Mouse (Mus musculus) retina, embryonic 14.5 days (tissue): ENCODE measurements around the gene Ppp1r14a.

Experiments
- DNase-seq: peaks from one replicate; pipeline ENCODE4 v3.0.0-alpha.2; 2015; ENCODE audit warnings: low spot score

Gene Ppp1r14a

DNA sequence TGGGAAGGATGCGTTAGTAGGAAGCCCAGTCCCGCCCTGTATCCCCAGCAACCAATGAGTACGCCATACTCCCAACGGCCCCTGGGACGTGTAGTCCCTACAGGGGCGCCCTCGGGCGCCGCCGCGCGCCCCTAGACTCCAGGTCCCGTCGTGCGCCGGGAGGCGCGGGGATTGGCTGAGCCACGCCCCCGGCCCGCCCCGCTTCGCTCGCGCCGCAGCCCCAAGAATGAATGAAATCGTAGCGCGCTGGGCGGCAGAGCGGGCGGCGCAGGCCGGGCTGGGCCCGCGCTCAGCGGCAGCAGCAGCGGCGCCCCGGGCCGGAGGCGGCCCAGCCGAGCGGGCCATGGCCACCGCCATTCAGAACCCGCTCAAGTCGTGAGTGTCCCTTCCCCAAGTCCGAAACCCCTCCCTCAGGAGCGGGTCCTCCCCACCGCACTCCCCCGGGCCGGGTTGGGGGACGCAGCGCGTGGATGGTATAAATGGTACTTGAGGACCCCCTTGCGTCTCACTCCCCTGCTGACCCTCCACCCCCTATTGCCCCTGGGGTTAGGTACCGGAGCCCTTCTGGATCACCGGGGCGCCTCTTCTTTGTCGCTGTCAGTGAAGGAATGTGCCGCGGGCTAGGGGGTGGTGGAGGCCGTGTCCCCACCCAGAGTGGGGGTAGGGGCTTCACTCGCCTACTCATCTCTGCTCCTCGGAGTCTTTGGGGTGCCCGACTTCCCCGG, 14.8 kb downstream of the Ppp1r14a start, which contains the start of gene Dpf1:
TSS of gene Dpf1 (plus strand) at position 214 of the 725 bp plus-strand sequence.
- peak; percentile 89 for DNase-seq

DNA sequence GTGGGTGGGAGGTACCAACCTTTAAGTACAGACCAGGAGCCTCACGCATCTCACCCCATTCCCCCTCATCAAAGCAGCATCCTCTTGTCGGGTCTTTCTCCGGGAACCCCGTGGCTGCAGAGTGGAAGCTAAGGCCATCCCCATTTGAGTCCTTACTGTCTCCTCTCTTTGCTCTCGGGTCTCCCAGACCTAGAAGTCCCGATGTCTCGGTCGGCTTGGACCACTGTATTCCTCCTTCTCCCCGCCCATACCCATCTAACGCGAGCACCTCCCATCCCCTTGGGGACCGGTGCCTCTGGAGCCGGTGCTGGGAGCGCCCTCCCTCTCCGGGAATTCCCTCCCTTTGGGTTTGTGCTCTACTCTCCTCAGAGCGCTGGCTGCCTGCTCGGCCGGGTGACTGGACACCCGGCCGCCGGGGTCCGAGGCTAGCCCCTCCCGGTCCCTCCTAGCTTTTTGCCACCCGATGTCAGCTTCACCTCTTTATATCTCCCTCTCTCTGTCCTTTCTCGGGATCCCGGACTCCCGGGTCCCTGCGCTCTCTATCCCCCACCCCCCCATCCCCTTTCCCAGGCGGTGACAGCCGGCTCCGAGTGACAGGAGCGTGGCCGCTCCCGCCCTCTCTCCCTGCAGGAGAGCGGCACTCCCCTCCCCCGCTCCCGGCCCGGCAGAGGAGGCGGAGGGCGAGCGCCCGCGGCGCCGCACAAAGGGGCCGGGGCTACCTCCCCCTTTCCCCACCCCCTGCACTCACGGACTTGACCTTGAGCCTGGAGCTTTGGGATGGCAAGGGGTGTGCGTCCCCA, 15.6 kb downstream of the Ppp1r14a start:
- DNase-seq = peak; percentile 66

DNA sequence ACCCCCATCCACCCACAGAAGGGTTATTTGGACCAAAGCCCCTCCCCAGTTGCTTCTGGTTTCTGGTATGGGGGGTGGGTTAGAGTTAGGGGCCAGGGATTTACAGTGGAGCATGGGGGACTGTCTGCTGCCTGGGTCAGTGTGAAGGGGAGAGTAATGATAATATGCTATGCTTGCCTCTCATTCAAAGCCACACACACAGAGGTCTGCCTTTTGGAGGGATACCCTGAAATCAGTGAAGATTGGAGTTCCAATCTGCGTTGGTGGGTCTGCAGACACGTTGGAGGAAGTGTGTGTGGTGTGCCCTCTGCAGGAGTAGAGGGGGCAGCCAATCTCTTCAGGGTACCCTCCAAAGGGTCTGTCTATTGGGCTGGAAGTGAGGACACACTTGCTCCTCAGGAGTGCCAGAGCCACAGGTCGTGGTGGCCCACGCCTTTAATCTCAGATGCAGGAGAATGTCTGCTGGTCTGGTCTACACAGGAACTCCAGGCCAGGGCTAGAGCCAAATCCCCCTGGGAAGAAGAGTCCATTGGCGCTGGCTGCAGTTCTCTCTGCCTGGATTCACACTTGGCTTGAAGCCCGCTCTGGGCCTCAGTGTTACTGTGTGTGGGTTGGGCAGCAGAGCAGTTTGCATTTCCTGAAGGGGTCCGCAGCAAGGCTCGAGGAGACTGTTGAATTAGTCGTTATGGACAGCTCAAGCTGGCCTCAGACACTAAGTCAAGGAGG, 16.3 kb downstream of the Ppp1r14a start:
- DNase-seq = no peak

DNA sequence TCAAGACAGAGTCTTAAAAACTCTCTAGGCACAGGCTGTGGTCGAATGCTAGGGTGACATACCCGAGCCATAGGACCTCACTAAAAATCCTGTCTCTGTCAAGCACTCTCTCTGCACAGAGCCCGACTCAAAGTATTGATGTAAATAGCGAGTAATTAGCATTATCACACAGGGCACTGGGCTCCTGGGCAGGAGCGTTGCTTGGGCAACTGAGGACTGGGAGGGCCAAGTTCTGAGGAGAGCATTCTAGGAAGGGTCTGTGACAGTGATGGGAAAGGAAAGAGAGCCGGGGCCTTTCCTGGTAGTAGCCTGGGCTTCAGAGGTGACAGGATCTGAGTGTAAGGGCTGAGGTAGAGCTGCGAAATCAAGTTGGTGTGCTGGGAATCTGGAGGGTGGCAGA, 17.0 kb downstream of the Ppp1r14a start:
- DNase-seq = no peak

DNA sequence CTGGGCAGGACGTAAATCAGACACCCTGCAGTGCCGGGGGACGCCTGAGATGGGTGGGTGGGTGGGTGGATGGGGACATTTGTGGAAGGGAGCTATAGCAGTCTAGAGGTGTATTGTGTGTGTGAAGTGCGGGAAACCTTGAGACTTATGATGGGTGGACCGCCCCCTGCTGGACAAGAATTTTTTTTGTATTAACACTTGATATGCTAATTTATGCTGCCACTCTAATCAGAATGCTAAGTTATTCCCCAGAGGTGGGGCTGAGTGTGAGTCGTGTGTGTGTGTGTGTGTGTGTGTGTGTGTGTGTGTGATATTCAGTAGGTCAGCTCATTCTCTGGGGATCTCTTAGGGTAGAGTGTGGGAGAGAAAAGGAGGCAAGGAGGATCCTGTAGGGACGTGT, 17.5 kb downstream of the Ppp1r14a start:
- DNase-seq = peak; percentile 89

DNA sequence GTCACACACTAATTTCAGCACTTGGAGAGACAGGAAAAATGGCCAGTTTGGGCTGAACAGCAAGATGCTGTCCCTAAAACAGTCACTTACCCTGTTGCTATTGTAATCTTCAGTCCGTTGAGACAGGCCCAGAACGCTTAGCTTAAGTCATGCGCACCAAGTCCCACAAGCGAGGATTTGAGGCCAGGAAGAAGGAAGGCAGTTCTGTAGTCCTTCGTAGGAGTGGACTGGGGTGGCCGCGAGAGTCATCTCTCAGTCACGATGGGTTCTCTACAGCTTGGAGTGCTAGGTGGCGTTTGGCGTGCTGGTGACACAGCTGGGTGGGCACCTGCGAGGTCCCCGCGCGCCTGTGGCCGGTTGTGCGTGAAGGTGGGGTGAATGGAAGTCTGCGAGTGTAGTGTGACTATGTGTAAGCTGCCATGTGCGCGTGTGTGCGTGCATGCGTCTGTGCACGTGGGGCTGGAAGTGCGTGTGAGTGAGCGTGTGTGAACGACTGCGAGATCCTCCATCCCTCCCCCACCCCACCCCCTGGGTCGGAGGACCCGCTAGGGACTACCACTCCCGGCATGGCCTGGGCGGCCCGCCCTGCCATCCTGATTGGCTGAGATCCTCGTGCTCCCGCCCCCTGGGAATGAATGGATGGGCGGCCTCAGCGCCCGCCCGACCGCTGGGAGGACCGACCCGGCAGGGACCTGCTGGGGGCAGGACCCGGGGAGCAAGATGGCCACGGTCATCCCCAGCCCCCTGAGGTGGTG, 18.4 kb downstream of the Ppp1r14a start:
- peak; percentile 94 for DNase-seq

DNA sequence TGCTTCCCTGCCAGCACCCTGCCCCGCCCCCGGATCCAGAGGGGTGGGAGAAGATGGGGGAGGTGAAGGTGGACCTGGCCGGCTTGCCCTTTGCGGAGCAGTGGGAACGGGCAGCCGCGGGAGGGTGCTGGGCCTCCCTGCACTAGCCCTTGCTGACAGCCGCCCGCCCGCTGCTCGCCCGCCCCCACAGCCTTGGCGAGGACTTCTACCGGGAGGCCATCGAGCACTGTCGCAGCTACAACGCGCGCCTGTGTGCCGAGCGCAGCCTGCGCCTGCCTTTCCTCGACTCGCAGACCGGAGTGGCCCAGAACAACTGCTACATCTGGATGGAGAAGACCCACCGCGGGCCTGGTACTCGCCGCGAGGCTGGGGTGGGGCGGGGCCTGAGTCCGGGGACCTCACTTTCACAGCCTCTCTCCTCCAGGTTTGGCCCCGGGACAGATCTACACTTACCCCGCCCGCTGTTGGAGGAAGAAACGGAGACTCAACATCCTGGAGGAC, 20.2 kb downstream of the Ppp1r14a start:
- no peak for DNase-seq

DNA sequence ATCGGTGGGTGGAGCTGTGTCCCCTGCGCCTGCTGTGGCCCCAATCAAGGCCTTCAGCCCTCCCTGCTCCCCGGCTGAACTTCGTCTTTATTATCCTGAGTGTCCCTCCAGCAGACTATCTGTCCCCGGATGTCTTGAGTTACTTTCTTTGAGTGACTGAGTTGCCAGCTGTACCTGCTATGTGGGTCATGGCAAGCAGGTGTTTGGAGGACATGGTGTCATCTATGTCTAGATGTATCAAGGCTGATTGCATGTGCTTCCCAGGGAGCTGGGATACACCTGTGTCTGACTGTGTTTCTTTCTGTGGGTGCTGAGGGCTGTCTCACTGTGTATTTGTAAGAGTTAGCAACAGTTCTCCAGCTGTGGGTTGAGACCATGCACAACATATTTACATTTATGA, 20.6 kb downstream of the Ppp1r14a start:
- DNase-seq = no peak

DNA sequence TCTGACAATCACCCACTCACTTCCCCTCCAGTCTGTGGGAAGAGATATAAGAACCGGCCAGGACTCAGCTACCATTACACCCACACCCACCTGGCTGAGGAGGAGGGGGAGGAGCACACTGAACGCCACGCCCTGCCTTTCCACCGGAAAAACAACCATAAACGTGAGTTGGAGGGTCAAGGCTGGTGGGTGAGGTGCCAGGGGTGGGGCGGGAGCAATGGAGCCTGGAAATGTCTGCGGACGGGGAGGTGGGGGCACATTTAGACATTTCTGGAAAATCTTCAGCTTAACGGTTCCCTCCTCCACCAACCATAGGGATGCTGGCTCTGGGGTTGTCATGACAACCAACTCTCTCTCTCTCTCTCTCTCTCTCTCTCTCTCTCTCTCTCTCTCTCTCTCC, 23.9 kb downstream of the Ppp1r14a start:
- no peak for DNase-seq

DNA sequence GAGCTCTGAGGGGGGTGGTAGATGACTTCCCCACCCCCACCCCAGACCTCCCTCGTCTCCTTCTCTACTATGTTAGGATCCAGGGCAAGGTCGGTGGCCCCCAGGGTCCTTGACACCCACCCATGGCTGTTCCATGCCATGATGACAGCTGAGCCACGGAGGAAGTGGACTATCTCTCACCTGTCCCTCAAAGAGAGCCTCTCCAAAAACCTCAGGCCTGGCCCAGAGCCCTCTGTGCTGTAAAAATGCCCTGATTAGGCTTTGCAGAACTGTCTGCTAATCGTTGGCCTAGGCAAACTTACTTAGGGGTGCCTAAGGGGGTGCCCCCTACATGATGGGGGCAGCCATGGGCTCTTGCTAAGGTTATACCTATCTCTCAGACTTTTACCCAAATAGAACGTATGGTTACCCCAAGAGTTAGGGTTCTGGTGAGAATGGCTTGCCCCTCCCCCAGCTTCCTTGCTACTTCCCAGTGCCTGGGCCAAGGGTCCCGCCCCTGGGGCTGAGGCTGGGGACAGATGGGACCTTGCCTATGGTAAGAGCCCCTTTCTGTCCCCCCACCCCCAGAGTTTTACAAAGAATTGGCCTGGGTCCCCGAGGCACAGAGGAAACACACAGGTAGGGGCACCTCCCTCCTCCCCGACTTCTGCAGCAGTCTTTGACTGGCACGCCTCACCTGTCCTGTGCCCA, 24.6 kb downstream of the Ppp1r14a start:
- DNase-seq = no peak

DNA sequence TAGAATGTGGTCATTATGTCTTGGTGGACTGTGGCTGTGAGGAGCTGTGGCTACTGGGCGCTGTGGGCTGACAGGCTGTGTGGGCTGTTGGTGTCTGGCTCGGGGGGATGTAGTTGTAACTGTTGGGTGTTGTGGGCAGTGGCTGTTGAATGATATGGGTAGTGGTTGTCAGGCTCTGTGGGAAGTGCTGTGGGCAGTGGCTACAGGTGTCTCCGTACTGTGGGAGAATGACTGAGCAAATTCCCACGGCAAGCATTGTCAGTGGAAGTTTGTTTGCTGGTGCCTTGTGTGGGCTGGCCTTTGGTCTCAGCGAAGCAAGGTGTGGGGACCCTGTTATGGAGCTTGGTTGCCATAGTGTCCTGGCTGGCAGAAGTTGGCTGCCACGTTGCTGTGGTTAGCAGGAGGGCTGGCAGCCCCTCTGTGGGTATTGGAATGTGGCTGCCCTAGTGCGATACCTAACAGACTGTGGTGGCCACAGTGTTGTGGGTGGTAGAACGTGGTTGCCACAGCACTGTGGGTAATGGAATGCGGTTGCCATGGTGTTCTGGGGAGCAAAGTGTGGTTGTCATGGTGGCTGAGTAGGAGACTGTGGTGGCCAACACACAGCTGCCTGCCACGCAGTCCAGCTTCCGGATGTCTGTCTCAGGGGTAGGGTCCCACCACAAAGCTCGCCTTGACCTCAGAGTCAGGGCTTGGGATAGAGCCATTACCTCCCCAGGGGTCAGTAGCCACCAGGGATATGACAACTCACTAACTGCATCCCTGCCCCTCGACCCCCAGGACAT, 25.9 kb downstream of the Ppp1r14a start:
- no peak for DNase-seq

DNA sequence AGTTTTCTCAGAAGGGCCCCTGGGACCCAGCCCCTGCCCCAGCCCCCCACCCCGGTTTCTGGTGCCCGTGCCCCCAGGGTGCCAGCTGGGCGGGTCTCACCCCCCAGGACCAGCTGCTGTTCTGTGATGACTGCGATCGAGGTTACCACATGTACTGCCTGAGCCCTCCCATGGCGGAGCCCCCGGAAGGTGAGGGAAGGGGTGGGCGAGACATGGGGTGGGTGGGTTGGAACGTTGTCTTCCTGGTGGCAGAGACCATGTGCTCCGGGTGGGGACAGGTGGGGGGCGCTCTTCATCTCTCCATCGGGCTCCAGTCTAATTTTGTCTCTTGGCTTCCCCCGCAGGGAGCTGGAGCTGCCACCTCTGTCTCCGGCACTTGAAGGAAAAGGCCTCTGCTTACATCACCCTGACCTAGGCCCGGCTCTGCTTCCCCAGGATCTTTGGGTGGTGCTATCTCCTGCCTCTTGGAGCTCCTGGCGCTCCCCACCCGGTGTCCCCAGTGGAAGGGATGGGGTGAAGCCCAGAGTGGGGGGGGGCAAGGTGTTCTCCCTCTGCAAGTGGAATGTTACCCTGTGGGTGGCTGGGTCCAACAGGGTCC, 27.1 kb downstream of the Ppp1r14a start:
- no peak for DNase-seq

DNA sequence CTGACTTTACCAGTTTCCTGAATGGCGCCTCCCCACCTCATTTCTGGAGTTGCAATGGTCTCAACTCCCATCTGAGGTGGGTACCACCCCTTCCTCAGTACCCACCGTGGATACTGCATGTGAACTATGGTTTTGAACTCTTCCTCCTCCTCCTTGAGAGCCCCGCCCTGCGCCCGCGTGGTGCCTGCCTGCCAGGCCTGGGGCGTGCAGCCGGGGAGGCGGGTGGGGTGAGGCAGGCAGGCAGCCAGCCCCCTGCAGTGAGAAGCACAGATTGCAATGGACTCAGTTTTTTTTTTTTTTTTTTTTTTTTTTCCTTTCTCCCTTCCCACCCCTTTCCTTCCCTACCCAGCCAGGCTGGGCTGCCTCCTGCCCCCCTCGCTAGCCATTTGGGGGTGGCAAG, 27.9 kb downstream of the Ppp1r14a start:
- peak; percentile 70 for DNase-seq

DNA sequence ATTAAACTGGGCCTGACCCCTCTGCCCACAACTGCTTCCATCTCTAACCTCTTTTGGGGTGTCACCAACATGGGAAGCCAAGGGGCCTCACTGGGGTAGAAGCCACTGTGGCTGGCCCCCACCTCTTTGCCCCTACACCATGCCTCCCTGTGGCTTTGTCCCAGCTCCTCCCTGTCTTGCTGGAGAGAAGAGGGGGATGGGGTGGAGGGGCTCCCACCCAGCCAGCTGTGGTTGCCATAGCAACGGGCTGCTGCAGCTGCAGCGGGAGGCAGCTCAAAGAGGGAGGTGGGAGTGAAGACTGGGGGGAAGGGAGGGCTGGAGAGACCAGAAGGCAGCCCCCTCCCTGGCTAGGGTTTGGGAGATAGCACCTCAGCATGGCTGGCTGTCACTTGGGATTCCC, 28.4 kb downstream of the Ppp1r14a start:
- DNase-seq = peak; percentile 86

DNA sequence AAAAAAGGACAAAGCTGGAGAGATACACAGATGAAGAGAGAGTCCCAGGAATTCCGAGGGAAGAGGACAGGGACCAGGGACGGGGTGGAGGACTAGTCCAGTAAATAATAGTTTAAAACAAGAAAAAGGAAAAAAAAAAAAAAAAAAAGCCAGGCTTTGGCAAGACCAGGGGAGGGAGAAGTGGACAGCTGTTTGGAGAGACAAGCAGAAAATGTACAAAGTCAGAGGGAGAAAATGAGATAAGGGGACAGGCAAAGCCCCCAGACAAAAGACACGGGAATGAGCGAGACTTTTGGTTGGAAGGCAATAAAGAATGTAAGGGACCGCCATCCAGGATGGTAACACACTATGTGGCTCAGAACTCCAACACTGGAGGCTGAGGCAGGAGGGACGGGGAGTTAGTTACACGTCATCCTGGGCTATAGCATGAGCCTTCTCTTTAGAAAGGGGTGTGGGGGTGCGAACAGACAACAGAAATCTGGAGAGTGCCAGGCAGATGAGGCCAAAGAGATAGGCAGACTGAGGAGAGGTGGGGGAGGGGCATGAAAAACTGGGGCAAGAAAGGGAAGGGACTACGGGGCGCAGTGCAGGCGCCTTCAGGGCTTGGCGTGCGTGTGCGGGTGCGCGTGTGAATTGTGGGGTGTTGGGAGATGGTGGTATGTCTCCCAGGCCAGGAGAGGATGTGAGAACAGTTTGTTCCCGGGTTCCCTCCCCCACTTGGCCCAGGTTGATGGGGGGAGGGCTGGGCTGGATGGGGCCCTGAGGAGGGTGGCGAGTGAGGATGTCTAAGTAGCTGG, 29.2 kb downstream of the Ppp1r14a start:
- DNase-seq = peak; percentile 69

DNA sequence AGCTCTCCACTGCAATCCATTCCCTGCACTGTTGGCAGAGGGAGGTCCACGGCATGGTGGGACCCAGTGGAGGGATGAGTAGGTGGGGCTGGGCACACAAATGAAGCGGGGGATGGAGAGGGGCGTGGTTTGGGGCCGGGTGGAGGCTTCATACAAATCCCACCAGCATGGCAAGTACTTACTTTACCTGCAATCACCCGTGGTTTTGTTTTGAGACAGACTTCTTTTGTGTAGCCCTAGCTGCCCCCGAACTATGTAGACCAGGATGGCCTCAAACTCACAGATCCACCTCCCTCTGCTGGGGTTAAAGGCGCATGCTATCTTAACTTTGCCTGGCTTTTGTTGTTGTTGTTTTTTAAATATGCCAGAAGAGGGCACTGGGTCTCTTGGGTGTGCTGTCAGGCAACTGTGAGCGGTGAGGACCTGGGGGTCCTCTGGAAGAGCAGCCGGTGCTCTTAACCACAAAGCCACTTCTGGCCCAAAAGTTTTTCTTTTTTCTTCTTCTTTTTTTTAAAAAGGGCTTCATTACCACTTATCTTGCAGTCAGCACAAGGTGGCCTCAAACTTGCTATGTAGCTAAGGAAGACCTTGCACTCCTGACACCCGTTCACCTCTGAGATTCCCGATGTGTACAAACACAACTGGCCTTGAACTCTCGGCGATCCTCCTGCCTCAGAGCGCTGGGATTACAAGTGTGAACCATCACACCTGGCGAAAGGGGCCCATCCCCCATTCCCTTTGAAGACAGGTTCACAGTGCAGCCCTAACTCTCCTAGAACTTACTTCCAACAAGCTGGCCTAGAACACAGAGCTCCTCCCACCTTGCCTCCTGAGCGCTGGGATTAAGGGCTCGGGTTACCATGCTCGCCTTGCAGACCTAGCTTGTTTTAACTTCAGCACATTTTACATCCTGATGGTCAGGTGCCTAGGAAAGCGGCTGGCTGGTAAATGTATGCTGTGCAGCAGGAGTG, 30.5 kb downstream of the Ppp1r14a start:
- DNase-seq = no peak

DNA sequence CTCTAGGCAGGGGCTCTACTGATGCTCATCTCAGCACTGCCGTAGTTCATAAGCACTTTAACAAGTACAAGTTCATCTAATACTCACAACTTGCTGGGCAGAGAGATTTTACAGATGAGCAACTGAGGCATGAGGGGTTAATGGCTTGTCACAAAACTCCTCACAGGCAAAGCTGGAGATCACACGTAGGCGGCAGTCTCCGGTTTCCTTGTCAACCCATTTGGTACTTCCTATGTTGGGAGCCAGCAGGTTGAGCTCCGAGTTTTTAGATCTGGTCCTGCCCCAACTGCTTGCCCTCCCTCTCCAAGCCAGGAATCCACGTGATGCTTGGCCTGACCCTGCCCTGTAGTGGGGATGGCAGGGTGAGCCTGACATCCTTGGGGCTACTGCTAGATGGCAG, 38.0 kb downstream of the Ppp1r14a start:
- no peak for DNase-seq

DNA sequence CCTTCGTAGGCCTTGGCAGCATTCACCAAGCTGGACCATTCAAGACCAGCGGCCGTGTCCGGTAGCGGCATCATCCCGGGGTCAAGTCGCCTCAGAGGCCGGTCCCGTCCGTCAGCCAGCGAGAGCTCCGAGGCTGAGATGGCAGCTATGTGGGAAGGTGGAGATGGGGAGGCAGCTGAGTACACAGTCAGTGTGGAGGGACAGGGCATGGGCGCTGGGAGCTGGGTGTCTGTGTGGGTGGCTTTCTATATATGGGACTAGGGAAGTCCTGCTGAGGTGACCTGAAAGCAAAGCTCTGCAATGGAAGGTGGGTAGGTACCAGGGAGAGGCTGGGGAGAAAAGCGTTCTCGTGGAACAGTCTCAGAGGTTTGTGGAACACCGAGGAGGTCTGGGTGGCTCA, 39.9 kb downstream of the Ppp1r14a start:
- DNase-seq = no peak
